Mouse (Mus musculus) thymus, postnatal 0 days (tissue): ENCODE data around the gene Nkx1-1. TPM values are rescaled to one million over a fixed set of nuclear protein-coding genes. Genes with fewer than 3 reads are reported as not detected.

Experiments used
- DNase-seq: peaks from one replicate; pipeline ENCODE4 v3.0.0-alpha.2; 2015; ENCODE audit warnings: low spot score
- polyA plus RNA-seq: library from polyadenylated mRNA; unstranded; fragments of >200 nt; fragmentation: Nextera tagmentation; extraction: Ambion mirVana; gene quantifications from 2 replicates; pipeline ENCODE4 v1.2.1, GENCODE M21; 2015

Nkx1-1 gene
- polyA plus RNA-seq, result not detected in 2 replicates

DNA sequence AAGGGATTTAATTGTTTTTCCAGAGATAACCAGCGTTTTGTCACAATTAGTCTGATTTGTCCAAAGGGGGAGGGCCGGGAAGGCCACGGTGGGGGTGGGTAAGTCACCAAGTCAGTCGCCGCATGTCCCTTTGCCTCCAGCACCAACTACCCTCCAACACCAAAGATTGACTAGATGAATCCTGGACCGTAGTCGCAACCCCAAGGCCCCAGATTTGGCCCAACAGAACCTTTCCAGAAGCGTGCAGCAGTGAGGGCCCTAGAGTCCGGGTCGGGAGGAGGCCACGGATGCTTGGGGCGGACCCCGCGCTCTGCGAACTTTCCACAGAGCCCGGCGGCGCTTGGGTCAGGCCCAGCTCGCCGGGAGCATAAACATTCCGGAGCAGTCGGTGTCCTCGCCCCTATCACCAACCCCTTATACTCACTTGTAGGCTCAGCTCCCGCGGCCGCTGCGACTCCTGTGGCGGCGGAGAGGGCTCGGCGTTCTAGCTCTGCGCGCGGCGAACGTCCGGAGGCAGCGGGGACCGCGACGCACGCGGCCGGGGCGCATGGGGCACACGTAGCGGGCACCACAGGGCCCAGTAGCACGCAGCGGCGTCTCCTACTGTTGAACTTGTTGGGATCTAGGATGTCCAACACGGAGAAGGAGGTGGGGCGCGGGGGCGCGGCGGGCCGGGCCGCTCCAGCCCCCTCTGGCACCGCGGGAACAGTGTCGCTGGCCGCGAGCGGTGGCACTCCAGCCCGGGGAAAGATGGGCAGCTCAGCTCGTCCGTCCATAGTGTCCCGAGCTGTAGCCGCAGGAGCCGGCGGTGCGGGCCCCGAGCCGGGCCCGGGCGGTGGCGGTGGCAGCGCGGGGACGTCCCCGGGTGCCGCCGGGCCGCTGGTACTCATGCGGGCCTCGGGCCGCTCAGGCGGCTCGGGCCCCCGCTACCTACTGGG lies at the start of gene Nkx1-1:
Nkx1-1 (minus strand) TSS at position 776 of the 938 bp plus-strand sequence.
- DNase-seq, result no peak

DNA sequence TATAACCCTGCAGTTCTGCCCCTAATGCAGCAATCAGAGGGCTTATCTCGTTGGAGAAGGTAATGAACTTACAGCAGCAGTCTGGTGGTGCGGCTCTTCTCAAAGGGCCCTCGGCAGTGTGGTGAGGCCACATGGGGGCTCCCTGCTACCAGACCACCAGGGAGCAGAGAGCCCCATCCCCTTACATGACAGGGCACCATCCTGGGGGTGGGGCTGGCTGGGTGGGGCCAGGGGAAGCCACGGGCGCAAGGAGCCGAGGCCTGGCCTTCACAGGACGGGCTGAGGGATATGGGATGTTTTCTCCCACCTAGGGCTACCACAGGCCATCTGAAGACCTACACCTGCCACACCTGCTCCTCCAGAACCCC lies 47.5 kb upstream of the Nkx1-1 start:
- DNase-seq, result no peak

DNA sequence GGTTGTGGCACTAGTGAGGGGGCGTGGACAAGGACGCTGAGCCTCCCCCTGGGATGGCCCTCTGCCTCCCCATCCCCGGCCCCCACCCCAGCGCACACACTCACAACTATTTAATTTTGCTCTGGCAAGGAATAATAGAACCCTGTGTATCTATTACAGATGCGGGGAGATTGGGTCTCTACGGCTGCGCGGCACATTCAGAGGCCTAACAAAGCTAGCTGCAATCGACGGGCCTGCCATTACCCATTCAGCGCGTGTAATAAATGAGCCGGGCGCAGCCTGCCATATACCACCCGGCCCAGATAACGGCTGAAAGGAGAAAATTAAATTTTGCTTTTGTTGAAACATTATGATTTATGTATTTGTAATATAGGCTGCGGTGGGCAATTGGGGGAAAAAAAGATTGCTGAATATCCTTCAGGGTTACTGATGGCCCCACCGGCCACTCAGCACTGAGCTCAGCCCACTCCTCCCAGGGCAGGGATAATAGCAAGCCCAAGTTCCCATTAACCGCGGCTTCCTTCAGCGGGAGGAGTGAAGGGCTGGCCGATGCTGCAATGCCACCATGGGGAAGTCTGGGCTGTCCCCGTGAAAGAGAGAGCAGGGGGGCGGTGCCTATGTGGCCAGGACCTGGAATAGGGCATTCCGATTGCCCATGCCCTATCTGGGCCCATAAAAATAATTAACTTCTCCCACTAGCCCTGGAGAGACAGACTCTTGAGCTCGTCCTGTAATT lies 47.0 kb upstream of the Nkx1-1 start:
- DNase-seq, result no peak

DNA sequence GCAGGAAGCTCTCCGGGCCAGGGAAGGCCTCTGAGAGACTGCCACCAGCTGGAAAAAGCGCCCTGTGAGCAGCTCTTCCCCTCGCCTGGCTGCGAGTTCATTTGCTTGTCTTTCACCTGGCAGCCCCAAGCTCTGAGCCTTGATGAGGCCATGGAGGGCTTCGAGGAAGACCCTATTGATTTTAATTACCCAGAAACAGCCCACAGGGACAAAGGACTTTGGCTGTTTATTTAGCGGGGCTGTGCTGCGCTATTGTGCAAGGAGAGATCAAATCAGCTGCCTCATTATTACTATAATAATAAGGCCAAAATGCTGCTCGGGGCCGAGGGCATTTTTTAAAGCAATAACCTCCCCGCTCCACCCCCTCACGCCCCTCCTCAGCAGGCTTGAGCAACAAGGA lies 31.7 kb upstream of the Nkx1-1 start:
- no peak for DNase-seq

DNA sequence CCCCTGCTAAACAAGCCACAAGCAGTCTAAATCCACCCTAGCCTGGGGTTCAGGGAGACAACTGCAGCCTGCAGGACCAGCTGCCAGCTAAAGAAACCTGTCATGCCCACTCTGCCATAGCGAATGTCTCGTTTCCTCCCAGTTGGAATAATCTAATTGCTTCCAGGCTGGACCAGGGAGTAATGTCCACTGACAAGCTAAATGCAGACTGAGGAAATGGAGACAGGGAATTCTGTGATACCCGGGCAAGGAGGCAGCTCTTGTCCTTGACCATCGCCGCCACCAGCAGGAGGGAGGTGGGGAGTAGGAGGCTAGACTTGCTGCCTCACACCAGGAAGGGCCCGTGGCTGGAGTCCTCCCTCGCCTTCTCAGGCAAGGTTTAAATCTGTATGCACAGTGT lies 30.6 kb upstream of the Nkx1-1 start:
- DNase-seq, result no peak

DNA sequence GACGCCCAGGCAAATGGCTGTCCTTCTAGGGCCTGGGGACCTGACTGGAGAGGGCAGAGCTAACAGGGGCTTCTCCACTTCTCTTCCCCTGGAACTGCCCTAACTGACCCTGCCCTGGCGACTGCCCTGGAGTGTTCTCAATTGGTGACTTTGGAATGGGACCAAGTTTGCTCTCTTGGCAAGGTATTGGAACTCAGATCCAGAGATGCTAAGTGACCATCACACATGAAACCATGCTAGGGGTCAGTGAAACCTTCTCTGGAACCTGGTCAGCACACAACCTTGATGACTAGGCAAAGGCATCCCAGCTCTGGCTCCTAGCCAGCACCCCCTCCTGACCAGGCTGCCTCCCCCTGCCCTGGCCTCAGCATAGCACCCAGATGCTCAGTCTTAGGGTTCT lies 25.3 kb upstream of the Nkx1-1 start:
- no peak for DNase-seq

DNA sequence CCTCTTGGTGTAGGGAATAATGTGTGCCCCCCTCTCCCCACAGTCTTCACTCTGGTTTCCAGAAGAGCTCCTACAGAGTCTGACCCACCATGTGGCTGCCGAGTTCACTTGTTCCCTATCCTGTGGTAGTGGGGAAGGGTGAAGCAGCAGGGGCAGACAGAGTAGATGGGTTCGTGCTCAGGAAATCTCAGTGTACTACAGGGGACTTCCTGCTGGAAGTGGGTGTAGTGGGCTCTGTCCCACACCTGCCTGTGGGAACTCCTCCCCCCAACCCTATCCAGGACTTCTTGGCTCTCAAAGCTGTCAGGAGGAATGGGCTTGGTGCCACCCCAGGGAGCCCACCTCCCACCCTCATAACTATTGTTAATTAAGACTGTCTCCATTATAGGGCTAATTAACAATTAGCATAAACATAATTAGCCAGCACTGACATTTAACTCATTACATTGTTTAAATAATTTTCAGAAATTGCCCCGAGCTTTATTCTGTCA lies 24.4 kb upstream of the Nkx1-1 start:
- no peak for DNase-seq

DNA sequence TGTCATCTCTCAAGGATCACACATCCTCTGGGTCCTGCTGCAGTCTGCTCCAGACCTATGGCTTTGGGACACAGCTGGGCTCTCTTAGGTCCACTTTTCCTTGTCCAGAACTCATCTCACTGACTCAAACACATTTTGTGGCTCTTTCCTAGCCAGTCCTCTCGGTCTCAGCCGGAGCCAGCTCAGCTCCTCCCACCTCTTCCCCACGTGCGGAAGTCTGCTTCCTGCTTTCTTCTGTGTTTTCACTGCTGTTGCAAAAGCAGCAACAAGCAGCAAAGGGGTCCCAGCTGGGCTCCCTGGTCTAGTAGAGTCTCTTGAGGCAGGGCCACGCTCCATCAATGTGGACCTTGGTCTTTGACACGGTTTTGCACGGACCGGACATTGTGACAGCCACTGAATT lies 22.0 kb upstream of the Nkx1-1 start:
- no peak for DNase-seq

DNA sequence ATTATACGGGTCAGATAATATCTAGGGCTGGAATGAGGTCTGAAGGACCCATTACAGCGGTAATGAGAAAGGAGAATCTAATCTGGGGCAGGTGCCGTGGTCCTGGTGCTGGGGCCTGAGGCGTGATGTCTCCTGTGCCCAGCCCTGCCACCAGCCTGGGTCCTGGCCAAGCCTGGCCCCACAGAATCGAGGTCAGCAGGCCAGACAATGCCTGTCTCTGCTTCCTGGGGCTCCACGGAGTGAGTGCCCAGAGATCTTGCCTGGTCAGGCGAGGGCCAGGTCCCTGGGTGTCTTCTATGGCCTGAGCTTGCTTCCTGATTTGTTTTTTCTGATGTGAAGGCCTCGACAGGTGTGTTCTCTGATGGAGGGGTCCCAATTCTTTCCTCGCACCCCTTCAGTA lies 10.0 kb upstream of the Nkx1-1 start:
- no peak for DNase-seq

DNA sequence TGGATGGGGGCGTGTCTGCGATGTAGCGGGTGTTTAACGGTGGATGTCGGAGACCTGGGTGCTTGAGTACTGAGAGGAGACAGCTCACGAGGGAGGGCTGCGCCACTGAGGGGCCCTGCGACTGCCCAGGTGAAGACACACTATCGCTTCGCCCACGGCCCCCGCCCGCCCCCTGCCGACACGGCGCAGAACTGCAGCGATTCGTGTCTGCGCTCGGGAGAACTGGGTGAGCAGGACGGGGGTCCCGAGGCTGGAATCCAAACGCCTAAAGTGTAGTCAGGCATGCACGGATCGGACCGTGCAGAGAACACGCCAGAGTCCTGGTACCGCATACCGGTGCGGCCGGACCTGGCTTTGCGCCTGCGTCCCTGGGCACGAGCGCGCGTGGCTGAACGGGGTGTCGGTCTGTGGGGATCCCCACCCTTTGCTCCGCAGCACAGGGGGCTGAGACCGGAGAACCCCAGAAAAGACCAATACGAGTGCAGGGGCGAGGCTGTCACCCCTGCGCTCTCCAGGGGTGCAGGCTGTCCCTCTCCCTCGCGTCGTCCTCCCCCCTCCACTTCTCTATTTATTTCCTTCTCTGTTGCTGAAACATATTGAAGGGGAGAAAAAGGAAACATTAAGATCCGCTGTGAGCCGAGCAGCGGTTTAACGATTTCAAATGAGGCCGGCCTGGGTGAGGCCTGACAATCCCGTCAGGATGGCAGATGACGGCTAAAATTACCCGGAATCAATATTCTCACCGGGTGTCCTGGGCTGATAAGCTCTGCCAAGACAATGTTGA lies 9.3 kb upstream of the Nkx1-1 start:
- peak; percentile 61 for DNase-seq

DNA sequence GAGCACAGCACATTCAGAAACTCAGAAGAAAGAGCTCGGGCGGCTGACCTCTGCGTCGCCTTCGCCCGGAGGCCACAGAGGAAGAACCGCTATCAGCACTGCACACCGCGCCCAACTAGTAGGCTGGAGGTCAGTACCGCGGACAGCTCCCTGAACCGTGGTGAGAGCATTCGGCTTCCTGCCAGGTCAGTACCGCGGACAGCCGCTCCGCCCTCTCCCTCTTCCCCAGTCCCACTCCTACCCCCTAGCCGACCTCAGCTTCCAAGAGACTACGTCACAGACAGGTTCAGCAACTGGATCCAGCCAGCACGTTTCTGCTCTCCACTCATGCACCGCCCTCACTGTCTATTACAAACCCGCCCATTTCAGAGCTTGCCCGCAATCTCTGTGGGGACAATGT lies 4.4 kb upstream of the Nkx1-1 start:
- DNase-seq, result peak; percentile 77

DNA sequence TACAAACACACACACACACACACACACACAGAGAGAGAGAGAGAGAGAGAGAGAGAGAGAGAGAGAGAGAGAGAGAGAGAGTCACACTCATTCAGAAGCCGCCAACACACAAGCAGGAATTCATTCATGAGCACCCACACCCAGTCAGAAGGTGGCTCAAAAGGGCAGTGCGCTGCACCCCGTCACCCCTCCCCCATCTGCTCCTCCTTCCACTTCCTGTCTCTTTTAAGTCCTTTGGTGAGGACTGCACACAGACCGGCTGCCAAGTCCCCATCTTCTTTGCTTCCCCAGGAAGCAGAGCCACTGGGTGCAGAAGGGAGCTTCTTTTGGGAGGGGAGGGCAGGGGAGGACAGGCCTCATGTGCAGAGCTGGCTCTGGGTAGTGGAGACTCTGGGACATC lies 2.2 kb upstream of the Nkx1-1 start:
- DNase-seq, result peak; percentile 13

DNA sequence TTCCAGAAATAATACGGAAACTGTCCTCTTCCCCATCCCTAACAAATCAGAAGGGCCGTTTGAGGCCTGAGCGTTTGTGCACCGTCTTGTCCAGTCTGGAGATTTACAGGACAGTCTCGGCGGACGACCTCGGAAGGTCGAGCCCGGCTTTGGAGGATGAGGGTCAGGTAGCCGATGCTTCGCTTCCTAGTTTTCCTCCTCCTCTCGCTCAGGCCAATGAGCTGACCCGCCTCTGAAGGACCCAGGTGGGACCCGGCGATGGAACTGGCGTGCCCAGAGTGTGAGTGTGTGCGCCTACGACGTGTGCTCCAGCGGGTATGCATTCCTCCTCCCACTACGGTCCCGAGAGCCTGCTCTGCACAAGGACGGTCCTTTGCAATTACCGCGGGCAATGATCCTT lies 1.4 kb upstream of the Nkx1-1 start:
- no peak for DNase-seq

DNA sequence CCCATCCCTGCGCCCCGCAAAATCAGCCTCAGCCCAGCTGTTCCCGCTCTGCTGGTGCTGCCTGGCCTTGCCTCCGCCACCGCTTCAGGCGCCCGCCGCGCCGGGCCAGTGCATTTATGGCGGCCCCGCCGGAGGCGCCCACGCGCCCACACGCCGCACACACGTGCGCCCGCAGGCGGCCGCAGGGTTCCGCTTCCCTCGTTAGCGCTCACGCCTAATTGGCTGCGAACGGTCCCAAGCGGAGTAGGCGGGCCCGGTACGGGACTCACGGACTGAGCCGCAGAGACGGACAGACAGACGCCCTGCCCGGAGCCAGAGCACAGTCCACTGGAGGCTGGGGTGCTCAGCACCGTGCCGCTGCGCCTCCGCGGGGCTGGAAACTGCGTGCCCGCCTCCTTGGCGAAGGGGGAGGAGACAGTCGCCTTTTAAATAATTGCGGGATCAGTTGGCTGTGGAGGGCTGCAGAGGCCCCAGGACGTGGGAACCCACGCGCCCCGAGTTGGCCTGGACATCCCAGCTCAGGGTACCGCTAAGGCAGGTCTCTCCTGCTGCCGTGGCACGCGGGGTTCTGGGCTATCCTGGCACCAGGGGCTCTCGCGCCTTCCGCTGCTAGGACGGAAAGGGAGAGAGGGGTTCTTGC lies 485 bp upstream of the Nkx1-1 start:
- DNase-seq, result no peak

DNA sequence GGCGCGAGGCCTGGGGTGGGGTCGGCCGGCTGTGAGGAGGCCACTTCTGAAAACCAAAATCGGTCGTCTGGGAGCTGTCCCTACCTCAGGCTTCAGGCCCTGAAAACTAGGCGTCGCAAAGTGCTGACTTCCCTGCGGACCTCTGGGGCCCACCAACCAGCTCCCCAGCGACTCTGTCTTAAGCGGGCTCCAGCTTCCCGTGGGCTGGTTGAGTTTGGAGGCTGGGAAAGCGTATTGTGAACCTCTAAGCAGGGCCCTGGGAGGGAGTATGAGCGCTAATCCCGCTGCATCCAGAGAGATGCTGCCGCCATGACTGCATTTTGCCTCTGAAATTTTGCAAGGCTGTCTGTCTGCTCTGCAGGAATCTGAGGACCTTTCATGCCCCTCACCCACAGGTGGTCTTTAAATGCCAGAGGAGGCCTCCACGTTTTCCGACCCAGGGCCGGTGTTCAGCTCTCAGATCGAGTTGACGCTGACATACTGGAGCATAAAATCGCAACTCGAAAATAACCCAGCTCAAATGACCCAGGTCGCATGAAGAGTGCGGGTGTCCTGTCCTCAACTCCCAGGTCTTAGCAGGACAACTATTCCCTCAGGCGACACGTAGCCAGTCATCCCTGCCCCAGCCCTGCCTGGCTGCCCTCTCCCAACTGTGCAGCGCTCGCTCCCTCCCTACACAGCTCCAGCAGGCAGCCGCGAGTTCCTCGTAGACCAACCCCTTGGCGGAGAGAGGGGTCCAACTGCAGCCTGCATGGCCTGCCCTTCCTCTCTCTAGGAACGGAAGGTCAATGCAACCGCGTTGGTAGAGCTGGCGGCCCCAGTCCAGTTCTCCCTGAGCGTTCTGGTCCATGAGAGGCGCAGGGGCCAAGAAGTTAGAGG lies 1.5 kb downstream of the Nkx1-1 start:
- DNase-seq, result no peak

DNA sequence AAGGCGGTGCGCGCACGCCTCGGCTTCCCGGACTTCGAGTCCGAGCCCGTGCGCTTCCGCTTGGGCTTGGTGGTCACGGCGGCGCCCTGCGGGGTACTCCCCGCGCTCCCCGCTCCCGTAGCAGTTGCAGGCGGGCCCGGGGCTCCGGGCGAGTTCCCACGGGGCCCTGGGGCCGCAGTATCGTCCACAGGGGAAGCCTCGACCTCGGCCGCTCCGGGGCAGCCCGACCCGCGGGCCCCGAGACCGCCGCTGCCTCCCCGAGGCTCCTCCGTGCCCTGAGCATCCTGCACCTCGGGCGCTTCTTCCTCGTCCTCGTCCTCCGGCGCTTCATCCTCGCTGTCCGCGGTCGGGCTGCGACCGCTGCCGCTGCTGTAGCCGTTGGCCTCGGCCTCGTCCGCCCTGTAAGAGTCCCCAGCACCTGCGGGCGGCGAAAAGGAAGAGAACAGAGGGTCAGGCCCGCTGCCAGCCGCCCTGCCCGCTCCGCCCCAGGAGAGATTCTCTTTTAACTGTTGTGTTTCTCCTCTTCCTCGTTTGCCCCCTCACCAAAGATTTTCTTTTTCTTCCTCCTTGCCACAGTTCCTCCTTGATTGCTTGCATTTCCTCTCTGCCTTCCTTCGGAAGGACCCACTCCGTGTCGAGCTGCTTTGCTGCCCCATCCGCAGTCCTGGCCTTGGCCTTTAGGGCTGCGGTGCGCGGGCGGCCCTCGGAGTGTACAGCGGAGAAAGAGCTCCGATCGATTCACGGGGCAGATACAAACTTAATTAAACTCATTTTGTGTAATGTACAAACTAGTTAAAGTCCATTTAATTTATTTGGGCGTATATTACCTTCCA lies 2.4 kb downstream of the Nkx1-1 start:
- no peak for DNase-seq

DNA sequence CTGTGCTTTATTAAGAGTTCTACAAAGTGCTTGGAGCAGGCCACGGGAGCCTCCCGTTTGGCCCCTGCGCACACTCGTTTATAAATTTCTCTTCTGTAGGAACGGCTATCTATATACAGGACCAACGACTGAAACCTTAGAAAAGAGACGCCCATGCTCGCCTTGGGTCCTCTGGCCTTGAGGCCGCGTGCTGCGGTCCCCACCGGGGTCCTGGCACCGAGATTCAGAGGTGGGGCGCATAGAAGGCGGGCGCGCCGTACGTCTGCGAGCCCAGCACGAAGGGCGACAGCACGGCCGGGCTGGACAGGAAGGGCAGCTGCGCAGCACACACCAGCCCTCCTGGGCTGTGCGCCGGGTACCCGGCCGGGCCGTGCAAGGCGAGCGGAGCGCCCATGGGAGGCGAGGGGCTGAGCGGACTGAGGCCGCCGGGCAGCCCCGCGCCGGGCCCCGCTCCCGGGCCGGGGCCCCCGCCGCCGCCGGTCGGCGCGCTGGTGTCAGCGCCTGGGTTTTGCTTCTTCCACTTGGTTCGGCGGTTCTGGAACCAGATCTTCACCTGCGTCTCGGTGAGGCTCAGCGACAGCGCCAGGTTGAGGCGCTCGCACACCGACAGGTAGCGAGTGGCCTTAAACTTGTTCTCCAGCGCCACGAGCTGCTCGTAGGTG lies 3.1 kb downstream of the Nkx1-1 start:
- DNase-seq, result no peak

DNA sequence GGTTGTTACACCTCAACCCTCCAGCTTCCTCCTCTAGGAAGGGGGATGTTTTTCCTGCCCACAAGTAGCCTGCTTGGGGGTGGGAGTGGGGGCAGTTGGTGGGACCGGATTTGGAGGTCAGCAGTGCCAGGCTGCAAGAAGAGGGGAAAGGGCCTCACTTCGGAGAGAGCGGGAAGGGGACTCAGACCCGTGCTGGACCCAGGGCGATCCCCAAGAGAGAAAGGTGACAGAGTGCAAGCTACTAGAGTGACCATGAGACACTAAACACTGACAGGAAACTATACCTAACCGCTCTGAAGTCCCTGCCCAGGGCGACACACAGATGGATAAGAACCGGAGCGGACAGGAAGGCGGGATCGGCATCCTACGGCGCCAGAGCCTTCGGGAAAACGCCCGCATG lies 3.7 kb downstream of the Nkx1-1 start:
- DNase-seq, result no peak

DNA sequence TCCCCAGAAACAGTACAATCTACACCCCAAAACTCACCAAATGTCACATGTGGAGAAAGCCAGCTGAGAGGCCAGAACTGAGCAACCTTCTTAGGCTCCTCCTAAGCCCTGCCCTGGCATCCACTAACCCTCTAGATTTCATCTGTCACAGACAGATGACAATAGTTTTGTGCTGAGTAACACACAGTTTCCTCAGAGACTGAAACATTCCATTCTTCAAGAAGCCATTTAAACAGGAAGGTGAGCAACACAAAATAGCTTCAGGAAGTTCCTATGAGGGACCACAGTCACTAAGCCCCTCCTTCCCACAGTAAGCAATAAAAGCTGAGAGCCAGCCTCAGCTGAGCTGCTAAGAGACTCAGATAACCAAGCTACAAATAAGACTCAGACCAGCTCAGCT lies 6.3 kb downstream of the Nkx1-1 start:
- no peak for DNase-seq
